ENCODE assay signal across 28 mouse cellular contexts in genomic region chr5:125041578-125041977, GRCm38 (mm10). TPM values are rescaled to one million over a fixed set of nuclear protein-coding genes. Genes with fewer than 3 reads are reported as not detected.
DNase-seq lines count a peak whose midpoint lies in the region; ATAC-seq lines count a peak whose summit lies in the region.
"Had no signal": no experiment of that assay in that cellular context is flagged by ENCODE, and none has a peak within 500 bp of the region (broad histone marks: within the 10 kb centered on the region; RNA-seq: fewer than 3 reads in every experiment).

No protein-coding gene starts in this region.

- intact Hi-C loops in left cerebral cortex, postnatal 14 days (cut with DNase I): no loop called here

- no peak for DNase-seq in frontal cortex, postnatal 36 days (ENCODE audit: low spot score in 2 of 2)
- DNase-seq in left cerebral cortex, adult 18-20 months (ENCODE audit: low spot score in 2 of 2): peak; percentile 51 to 61
- DNase-seq in left cerebral cortex, postnatal 14 days (ENCODE audit: low spot score in 2 of 2): no peak
- peak; percentile 66 for DNase-seq in right cerebral cortex, adult 18-20 months
- DNase-seq in right cerebral cortex, postnatal 25 days: no peak
- peak; percentile 81 for DNase-seq in testis, postnatal 14 days (ENCODE audit: low spot score)
- DNase-seq: adrenal gland, adult 8-10 months; cerebellum, adult 8-10 months; cerebellum, postnatal 25 days; gastrocnemius, postnatal 10 days; heart, postnatal 36 days; kidney, adult 8-10 months; kidney, postnatal 10 days; layer of hippocampus, adult 9-11 months; lung, postnatal 10 days; midbrain, embryonic 14.5 days; retina, postnatal 1 day; spleen, adult 18-20 months; thymus, adult 2 months; thymus, postnatal 36 days had no signal

- ATAC-seq in frontal cortex, adult (ENCODE audit: low TSS enrichment): peak; percentile 57
- ATAC-seq: forebrain, embryonic 15.5 days; hindbrain, postnatal 0 days; intestine, embryonic 15.5 days had no signal

RNA-seq across cellular contexts. Expression of gene Rflna, which starts 38.6 kb away (rescaled TPM):
- total RNA-seq in left cerebral cortex, adult 18-20 months (2021): 1 to 10 TPM in 1 of 2 experiments, under 1 TPM in 1; 0.68 to 1.0 TPM
- 1 to 10 TPM; 1.7 to 2.2 TPM for total RNA-seq in left cerebral cortex, postnatal 14 days (2021)
- total RNA-seq: G1E; granulocyte monocyte progenitor cell, adult 5-6 weeks; liver, adult 2 months; monocyte, adult 5-6 weeks had no signal

Comparison
In these comparisons a context has a peak if more than half of its experiments do, and no peak if none do; other contexts are left out.
1. DNase-seq: peak in left cerebral cortex, adult 18-20 months (2 of 2), right cerebral cortex, adult 18-20 months (single experiment) and testis, postnatal 14 days (single experiment); none in frontal cortex, postnatal 36 days (0 of 2), left cerebral cortex, postnatal 14 days (0 of 2) and right cerebral cortex, postnatal 25 days (single experiment).